Comparison of ENCODE assay signal across 9 mouse cellular contexts in the genomic region with DNA sequence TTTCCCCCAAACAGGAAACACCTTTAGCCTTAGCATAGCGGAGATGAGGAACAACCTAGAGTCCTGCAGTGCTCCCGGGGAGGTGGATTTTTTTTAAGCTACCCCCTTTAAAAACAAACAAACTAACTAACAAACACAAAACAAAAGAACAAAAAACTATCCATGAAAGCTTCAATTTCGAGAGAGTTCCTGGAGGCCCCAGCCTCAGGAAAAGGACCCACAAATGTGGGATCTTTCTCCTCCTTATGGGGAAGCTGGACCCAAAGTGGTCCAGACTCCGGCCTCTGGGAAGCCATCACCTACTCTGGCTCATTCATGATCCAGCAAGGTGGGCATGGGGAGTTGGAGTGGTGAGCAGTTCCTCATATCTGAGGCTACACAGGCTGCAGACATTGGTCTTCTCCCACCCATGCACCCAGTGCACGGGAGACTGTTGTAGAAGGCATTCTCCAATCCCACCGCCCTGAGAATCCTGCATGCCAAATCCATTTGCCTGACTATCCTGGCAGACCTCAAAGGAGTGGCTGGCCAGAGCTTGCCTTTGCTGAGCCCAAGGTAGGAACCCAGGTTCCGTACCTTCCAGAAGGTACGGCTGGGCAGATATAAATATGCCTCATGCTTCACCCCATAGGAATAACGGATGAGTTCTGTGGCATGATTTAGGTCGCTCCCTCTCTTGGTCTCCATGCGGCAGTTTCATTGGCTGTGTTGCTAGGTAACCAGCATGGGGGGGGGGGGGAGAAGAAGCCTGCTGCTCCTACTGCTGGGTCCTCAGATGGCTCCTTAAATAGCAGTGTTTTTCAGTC. TPM values are rescaled to one million over a fixed set of nuclear protein-coding genes. Genes with fewer than 3 reads are reported as not detected.
DNase-seq lines count a peak whose midpoint lies in the region; ATAC-seq and TF ChIP-seq lines count a peak whose summit lies in the region.
"Had no signal": no experiment of that assay in that cellular context is flagged by ENCODE, and none has a peak within 500 bp of the region (broad histone marks: within the 10 kb centered on the region; RNA-seq: fewer than 3 reads in every experiment).

No protein-coding gene starts in this region.

- H3K4me1 ChIP-seq in kidney, postnatal 0 days (replicated peaks; ENCODE audit: insufficient read depth, low read length): peaks cover 5% of the 10 kb centered on the region; the same call in 1 of the 2 replicates
- H3K4me1 ChIP-seq in embryonic facial prominence, embryonic 12.5 days: peaks cover 38% of the 10 kb centered on the region
- peaks cover 24% of the 10 kb centered on the region for H3K4me1 ChIP-seq in intestine, embryonic 15.5 days (replicated peaks)
- H3K4me1 ChIP-seq in lung, adult 2 months (ENCODE audit: control insufficient read depth, insufficient read depth, low read length): 0 out of 2 replicates have a peak, but pooled peaks cover 3% of the 10 kb centered on the region

- H3K9me3 ChIP-seq in kidney, postnatal 0 days (replicated peaks; ENCODE audit: low read length): no peaks in the 10 kb centered on the region
- H3K9me3 ChIP-seq in embryonic facial prominence, embryonic 12.5 days: no peaks in the 10 kb centered on the region
- H3K9me3 ChIP-seq in intestine, embryonic 15.5 days: no peaks in the 10 kb centered on the region

- TF ChIP-seq CTCF in kidney, postnatal 0 days (IDR thresholded peaks at IDR 0.05; ENCODE audit: low read depth): no peak
- no peak for TF ChIP-seq CTCF in lung, adult 2 months (IDR thresholded peaks at IDR 0.05; ENCODE audit: insufficient read depth, low read length)

- WGBS in kidney, postnatal 0 days: 40% methylated on average over 11 of the region's 11 CpGs
- 44% methylated on average over 11 of the region's 11 CpGs for WGBS in embryonic facial prominence, embryonic 12.5 days
- 40% methylated on average over 11 of the region's 11 CpGs for WGBS in intestine, embryonic 15.5 days
- 59% methylated on average over 11 of the region's 11 CpGs for WGBS in lung, adult 2 months

- H3K36me3 ChIP-seq in kidney, postnatal 0 days (ENCODE audit: insufficient read depth, low read length): no peaks in the 10 kb centered on the region
- no peaks in the 10 kb centered on the region for H3K36me3 ChIP-seq in embryonic facial prominence, embryonic 12.5 days
- no peaks in the 10 kb centered on the region for H3K36me3 ChIP-seq in intestine, embryonic 15.5 days

- peak overlapping the region; percentile 36; the same call in 1 of the 2 replicates for H3K27ac ChIP-seq in kidney, postnatal 0 days
- no peak overlapping the region for H3K27ac ChIP-seq in embryonic facial prominence, embryonic 12.5 days
- peak overlapping the region; percentile 70 for H3K27ac ChIP-seq in intestine, embryonic 15.5 days

- H3K4me3 ChIP-seq in kidney, postnatal 0 days (replicated peaks; ENCODE audit: low read depth, low read length): no peak overlapping the region
- H3K4me3 ChIP-seq in embryonic facial prominence, embryonic 12.5 days: no peak overlapping the region
- H3K4me3 ChIP-seq in intestine, embryonic 15.5 days (replicated peaks): no peak overlapping the region
- no peak overlapping the region for H3K4me3 ChIP-seq in lung, adult 2 months (replicated peaks; ENCODE audit: extremely low read depth, low read depth, low read length)

- H3K27me3 ChIP-seq in kidney, postnatal 0 days (ENCODE audit: insufficient read depth, low read length): no peaks in the 10 kb centered on the region
- peaks cover 7% of the 10 kb centered on the region; the same call in 1 of the 2 replicates for H3K27me3 ChIP-seq in embryonic facial prominence, embryonic 12.5 days
- no peaks in the 10 kb centered on the region for H3K27me3 ChIP-seq in intestine, embryonic 15.5 days (replicated peaks)
- H3K27me3 ChIP-seq: Patski had no signal

- no peak for TF ChIP-seq POLR2A in lung, adult 2 months (IDR thresholded peaks at IDR 0.05; ENCODE audit: borderline replicate concordance, extremely low read depth, low read depth, low read length)

- DNase-seq in kidney, postnatal 0 days (ENCODE audit: low spot score): no peak
- DNase-seq in kidney, adult 18-20 months: no peak
- peak; percentile 66 for DNase-seq in retina, embryonic 14.5 days (ENCODE audit: low spot score)
- DNase-seq in adrenal gland, adult 2 months: no peak
- DNase-seq in lung, adult 2 months: no peak
- DNase-seq in urinary bladder, postnatal 10 days (ENCODE audit: low spot score): no peak

- H3K4me2 ChIP-seq in kidney, postnatal 0 days (ENCODE audit: low read length): 0 out of 2 replicates have a peak overlapping the region, but pooled peaks have one; percentile 23
- H3K4me2 ChIP-seq in embryonic facial prominence, embryonic 12.5 days (replicated peaks): peak overlapping the region; percentile 23
- H3K4me2 ChIP-seq in intestine, embryonic 15.5 days (replicated peaks): 0 out of 2 replicates have a peak overlapping the region, but pooled peaks have one; percentile 12

- H3K9ac ChIP-seq in kidney, postnatal 0 days (ENCODE audit: low read depth, low read length): 0 out of 2 replicates have a peak overlapping the region, but pooled peaks have one; percentile 13
- H3K9ac ChIP-seq in embryonic facial prominence, embryonic 12.5 days: no peak overlapping the region
- no peak overlapping the region for H3K9ac ChIP-seq in intestine, embryonic 15.5 days

- ATAC-seq in kidney, postnatal 0 days (replicated peaks; ENCODE audit: low FRiP score, low read depth): no peak
- ATAC-seq in embryonic facial prominence, embryonic 12.5 days (ENCODE audit: insufficient number of reproducible peaks, insufficient read depth, low FRiP score, low TSS enrichment): no peak
- ATAC-seq in intestine, embryonic 15.5 days: no peak
- ATAC-seq: Patski had no signal

RNA-seq across cellular contexts. Expression of a gene that starts 48.9 kb away (rescaled TPM):
- polyA plus RNA-seq in kidney, postnatal 0 days (2015; fragmentation: Nextera tagmentation; extraction: Ambion mirVana): 15.4 and 16.3 TPM in 2 replicates
- polyA plus RNA-seq in embryonic facial prominence, embryonic 12.5 days (2016; fragmentation: Nextera tagmentation; extraction: Ambion mirVana): 4.8 and 5.8 TPM in 2 replicates
- polyA plus RNA-seq in intestine, embryonic 15.5 days (2015; fragmentation: Nextera tagmentation; extraction: Ambion mirVana): 22.0 and 24.7 TPM in 2 replicates
- total RNA-seq in adrenal gland, adult 2 months (2021): 10 to 100 TPM; 12.0 to 15.1 TPM
- polyA plus RNA-seq in adrenal gland, adult 2 months (2012; rRNA removed): 30.6 and 34.0 TPM in 2 replicates
- polyA plus RNA-seq in lung, adult 2 months (2012; rRNA removed): 78.4 and 102 TPM in 2 replicates
